In the genomic region with DNA sequence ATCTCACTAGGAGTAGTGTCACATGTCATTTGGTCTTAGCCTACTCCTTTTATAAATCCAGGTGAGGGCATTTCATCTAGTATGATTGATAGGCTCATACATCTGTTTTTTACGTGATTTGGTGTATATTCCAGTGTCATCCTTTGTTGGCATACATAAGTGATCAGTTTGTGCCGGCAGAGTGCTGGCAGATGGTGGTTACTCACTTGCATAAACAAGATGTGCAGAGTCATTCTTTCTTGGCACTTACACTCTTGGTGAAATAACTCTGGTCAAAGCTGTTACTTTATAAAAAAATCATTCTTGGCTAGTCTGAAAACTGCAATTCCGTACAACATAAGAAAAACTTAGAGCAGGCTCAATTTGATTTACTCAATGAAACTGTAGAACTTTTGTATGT, we compare ENCODE assay signal across 17 mouse cellular contexts.
A peak's percentile ranks its signal among the peaks of the same experiment; 100 is the strongest.
DNase-seq lines count a peak whose midpoint lies in the region; TF ChIP-seq lines count a peak whose summit lies in the region.
"Had no signal": no experiment of that assay in that cellular context is flagged by ENCODE, and none has a peak within 500 bp of the region (broad histone marks: within the 10 kb centered on the region; RNA-seq: fewer than 3 reads in every experiment).

No protein-coding gene starts in this region.

- peak; percentile 11 to 26 for DNase-seq in cerebellum, adult 18-20 months
- no peak for DNase-seq in cerebellum, adult 11 months
- DNase-seq in left cerebral cortex, adult 11 months (ENCODE audit: low spot score): peak; percentile 38
- no peak for DNase-seq in left cerebral cortex, postnatal 10 days (ENCODE audit: extremely low spot score in 1 of 2, low spot score in 2 of 2)
- peak; percentile 12 for DNase-seq in Muller cell, postnatal 12 days (ENCODE audit: inconsistent ontology term)
- peak; percentile 22 to 39 for DNase-seq in left cerebral cortex, adult 2 months (ENCODE audit: extremely low spot score in 1 of 2, low spot score in 2 of 2)
- DNase-seq in urinary bladder, postnatal 25 days (ENCODE audit: low spot score): no peak
- no peak for DNase-seq in kidney, postnatal 25 days
- DNase-seq: adrenal gland, adult 2 months; B cell, adult 2 months; cerebellum, postnatal 14 days; heart, adult 11 months; kidney, adult 9 months; thymus, adult 2 months had no signal

- TF ChIP-seq CTCF in left cerebral cortex, adult 2 months (IDR thresholded peaks at IDR 0.05): no peak

- intact Hi-C loops in left cerebral cortex, postnatal 10 days (cut with DNase I): no loop called here
- intact Hi-C loops in left cerebral cortex, adult 2 months (cut with DNase I): no loop called here

- no peak overlapping the region for H3K27ac ChIP-seq in left cerebral cortex, adult 2 months
- H3K27ac ChIP-seq: hindbrain, embryonic 10.5 days; liver, embryonic 12.5 days; midbrain, embryonic 12.5 days had no signal

- no peak overlapping the region for H3K4me3 ChIP-seq in left cerebral cortex, adult 2 months
- H3K4me3 ChIP-seq: hindbrain, embryonic 10.5 days; liver, embryonic 12.5 days; midbrain, embryonic 12.5 days had no signal

Comparison
In these comparisons a context has a peak if more than half of its experiments do, and no peak if none do; other contexts are left out.
1. DNase-seq: peak in cerebellum, adult 18-20 months (2 of 2), left cerebral cortex, adult 11 months (single experiment), Muller cell, postnatal 12 days (single experiment) and left cerebral cortex, adult 2 months (2 of 2); none in cerebellum, adult 11 months (single experiment), left cerebral cortex, postnatal 10 days (0 of 2), urinary bladder, postnatal 25 days (single experiment) and kidney, postnatal 25 days (0 of 2).